Mouse (Mus musculus): Measurements from ENCODE around the gene Txndc16.
A peak's percentile ranks its signal among the peaks of the same experiment; 100 is the strongest.

Txndc16 gene

DNA sequence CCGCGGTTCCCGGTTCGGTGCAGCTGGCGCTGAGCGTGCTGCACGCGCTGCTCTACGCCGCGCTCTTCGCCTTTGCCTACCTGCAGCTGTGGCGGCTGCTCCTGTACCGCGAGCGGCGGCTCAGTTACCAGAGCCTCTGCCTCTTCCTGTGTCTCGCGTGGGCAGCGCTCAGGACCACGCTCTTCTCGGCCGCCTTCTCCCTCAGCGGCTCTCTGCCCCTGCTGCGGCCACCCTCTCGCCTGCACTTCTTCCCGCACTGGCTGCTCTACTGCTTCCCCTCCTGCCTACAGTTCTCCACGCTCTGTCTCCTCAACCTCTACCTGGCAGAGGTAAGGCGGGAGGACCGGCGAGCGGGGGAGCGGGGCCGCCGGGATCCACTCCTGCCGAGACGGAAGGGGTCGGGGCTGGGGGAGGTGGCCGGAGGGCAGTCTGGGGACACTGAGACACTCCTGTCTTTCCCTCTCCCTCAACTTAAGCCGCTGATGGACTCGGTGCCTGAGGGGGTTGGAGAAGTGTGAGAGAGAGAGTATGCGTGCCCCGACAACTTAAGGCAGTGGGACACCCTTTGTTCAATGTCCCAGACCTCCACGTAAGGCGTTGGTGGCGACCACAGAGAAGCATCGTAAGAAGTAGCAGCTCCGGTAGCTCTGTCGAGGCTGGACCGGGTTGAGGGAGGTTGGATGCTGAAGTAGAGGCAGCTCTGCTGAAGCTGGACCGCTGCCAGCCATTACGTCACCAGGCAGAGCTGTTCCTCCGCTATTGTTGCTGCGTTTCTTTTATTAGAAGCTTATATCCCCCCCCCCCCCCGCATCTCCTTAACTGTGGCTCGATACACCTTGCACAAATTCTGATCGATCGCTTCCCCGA lies at the start of gene Txndc16:
Txndc16 (minus strand) TSS at position 239 of the 867 bp plus-strand sequence.
- DNase-seq (ENCODE audit: low spot score in 2 of 2) = peak; percentile 65 to 86

GRCm38 (mm10) chr14:45263831-45264592 lies 43.9 kb upstream of the Txndc16 start:
- DNase-seq (ENCODE audit: low spot score in 2 of 2) = no peak

DNA sequence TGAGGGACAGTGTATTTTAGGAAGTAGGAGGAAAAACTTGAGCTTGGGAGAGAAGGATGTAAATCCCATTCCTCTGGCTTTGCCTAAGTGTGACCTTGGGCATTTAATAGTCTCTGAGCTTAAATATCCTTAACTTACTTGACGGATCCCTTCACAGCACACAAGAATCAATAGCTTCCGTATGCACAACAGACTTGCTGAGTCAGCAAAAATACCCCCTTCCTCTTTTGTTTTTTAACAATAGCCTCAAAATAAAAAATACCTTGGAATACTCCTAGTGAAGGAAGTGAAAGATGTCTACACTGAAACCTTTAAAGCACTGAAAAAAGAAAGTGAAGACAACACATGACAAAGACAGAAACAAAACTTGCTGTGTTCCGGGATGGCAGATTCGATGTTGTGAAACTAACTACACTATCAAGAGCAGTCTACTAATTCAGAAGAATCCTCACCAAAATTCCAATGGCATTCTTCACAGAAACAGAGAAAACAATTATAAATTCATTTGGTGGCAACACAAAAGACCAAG lies 31.5 kb upstream of the Txndc16 start:
- DNase-seq (ENCODE audit: low spot score in 2 of 2) = no peak

DNA sequence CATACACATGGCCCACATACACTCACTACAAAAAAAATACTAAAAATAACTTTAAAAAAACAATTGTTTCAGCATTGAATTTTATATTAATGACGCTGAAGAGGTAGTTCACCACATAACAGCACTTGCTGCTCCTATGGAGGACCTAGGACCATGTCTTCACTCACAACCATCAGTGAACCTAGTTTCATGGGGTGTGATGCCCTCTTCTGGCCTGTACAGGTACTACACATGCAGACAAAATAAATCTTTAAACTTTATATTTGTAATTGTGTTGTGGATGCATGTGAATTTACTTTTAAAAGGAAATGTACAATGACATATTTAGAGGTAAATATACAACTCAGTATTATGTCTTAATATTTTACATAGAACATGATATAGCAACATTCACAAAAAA lies 21.5 kb upstream of the Txndc16 start:
- DNase-seq (ENCODE audit: low spot score in 2 of 2) = no peak

DNA sequence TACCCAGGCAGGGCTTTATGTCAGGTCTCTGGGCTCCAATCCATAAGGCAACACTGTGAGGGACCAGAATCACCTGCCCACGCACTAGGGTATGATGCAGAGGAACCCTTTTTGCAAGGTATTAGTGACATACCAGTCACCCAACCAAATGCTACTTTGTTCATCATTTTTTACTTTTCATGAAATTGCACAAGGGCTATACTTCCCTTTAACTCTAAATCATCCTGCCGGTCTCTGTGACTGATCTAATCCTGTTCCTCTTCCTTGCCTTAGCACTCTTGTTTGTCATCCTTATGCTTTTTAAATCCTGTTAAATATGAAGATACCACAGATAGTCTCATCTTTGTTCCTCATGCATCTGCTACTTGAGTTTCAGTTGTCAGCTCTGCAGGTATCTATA lies 18.9 kb upstream of the Txndc16 start:
- no peak for DNase-seq (ENCODE audit: low spot score in 2 of 2)

GRCm38 (mm10) chr14:45220957-45221630 lies 966 bp upstream of the Txndc16 start:
- no peak for DNase-seq (ENCODE audit: low spot score in 2 of 2)

DNA sequence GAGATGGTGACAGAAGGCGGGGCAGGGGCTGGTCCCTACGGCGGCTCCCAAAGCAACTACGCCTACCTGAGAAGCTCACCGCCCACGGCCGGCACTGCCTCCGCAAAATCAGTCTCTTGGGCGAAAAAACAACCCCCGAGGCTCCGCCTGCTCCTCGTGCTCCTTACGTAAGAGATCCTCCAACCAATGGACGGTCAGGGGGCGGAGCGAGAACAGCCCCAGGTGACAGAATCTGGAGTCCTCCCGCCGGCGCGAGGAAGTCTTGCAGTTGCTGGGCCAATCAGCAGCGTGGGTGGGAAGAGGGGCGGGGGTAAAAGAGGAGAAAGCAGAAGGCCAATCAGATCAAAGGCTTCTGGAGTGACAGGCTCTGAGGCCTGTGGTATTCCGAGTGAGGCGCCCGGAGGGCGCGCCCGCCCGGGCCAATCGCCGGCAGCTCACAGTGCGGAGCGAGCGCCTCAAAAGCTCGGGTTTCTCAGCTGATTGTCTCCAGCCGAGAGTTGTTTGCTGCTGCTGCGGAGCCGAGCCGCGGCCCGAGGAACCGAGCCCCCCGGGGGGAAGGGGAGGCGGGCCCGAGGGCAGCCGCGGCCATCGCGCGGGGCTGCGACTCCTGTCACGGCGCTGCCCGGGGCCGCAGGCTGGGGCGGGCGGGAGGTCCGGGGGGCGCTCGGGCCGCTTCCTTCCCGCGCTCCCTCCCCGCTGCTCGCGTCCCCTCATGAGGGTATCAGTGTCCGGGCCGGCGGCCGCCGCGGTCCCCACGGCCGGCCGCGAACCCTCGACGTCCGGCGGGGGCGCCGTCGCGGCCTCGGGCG lies 643 bp downstream of the Txndc16 start, which contains the start of gene Gpr137c:
Gpr137c (plus strand) TSS at position 437 of the 809 bp plus-strand sequence.
- DNase-seq (ENCODE audit: low spot score in 2 of 2) = peak; percentile 90 to 94

DNA sequence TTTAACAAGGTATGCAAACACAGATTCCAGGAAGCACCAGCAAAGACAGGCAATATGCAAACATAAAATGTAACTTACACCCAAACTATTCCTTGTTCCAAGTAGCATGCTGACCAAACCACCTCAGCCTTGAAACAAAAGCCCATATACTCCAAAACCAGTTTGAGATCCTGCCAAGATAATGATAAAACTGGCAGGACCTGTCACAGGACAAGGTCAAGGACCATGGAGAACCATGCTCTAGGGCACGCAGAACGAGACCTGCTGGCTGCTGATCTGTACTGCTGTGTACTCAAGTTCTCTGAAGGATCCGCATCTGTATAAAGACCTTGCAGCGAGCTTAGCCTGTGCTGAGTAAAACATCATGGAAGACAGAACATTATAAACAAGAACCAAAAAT lies 2.4 kb downstream of the Txndc16 start:
- no peak for DNase-seq (ENCODE audit: low spot score in 2 of 2)

GRCm38 (mm10) chr14:45216711-45217340 lies 3.3 kb downstream of the Txndc16 start:
- no peak for DNase-seq (ENCODE audit: low spot score in 2 of 2)

- no peak for DNase-seq (ENCODE audit: low spot score in 2 of 2)
These were observed 8.7 kb downstream of the Txndc16 start for GRCm38 (mm10) chr14:45211431-45211830.

GRCm38 (mm10) chr14:45210683-45211082 lies 9.4 kb downstream of the Txndc16 start:
- no peak for DNase-seq (ENCODE audit: low spot score in 2 of 2)

DNA sequence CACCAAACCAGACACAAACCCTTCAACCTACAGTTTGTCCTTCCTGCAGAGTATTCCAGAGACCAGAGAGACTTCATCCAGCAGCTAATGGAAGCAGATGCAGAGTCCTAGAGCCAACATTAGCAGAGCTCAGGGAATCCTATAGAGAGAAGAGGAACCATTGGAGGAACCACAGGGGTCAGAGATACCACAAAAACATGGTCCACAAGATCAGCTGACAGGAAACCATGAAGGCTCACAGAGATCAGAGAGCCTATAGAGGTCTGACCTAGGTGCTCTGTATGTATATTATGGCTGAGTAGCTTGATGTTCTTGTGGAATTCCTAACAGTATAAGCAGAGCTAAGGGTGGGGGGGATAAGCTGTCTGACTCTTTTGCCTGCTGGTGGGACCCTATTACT lies 19.5 kb downstream of the Txndc16 start:
- no peak for DNase-seq (ENCODE audit: low spot score in 2 of 2)

DNA sequence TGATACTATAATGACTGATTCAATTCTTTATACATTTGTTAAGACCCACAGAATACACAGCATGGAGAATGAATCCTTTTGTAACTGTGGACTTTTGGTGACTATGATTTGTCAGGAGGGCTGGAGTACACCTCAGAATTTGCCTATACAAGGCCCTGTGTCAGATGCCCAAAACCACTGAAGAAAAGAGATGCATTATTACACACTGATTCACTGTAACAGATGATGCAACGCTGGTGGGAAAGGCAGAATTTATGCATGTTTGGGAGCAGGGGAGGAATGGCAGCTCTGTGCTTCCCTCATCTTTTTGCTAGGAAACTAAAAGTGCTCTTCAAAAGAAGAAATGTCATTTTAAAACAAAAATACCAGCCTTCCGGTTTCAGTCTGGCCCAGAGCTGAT lies 29.1 kb downstream of the Txndc16 start:
- DNase-seq (ENCODE audit: low spot score in 2 of 2) = no peak

GRCm38 (mm10) chr14:45181611-45182010 lies 38.5 kb downstream of the Txndc16 start:
- no peak for DNase-seq (ENCODE audit: low spot score in 2 of 2)

GRCm38 (mm10) chr14:45179606-45180005 lies 40.5 kb downstream of the Txndc16 start:
- no peak for DNase-seq (ENCODE audit: low spot score in 2 of 2)

DNA sequence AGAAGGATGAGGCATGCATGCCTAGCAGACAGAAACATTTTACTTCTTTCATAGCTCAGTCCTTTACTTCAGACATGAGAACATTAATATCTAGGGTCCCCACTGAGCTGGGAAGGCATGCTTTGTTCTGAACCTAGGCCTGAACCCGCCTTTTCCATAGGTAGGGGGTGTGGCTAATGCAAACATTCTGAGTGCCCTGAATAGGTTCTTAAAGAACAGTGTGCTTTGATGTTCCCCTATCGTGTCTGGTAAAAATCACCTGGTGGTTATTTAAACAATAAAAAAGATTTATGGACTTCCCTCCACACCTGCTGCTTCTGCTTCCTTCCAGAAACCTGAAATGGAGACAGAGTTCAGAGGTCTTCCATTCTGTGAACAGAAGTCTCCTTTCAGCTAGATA lies 40.9 kb downstream of the Txndc16 start:
- DNase-seq (ENCODE audit: low spot score in 2 of 2) = no peak

DNA sequence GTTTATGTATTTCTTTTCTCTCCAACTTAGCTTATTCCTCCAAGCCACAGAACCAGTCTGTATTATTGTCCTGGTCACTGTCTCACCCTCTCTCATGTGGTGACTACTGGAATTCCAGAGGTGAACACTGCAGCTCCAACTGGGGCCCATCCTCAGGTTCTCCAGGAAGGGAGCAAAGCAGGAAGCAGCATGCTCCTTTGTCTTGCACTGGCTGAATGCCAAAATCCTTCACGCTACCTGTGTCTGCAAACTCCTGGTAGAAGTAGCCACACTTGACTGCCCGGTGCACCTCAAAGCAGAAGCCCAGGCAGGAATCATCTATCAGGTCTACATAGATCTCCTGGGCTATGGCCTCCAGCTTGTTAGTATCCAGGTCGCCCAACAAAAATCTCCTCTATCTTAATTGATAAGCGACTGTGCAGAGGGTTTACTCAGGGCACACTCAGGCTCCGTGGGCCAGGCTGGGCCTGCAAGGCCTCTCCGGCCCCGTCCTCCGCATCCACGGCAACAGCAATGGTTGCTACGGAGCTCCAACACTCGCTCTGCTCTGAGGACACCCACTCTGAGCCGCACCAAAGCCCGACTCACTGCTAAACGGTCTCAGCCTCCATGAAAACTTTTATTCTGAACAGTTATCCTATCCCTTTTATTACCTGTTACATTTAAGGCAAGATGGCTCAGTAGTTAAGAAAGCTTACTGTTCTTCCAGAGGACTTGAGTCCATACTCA lies 45.0 kb downstream of the Txndc16 start:
- DNase-seq (ENCODE audit: low spot score in 2 of 2) = no peak

GRCm38 (mm10) chr14:45172260-45172659 lies 47.9 kb downstream of the Txndc16 start:
- DNase-seq (ENCODE audit: low spot score in 2 of 2) = no peak

- DNase-seq (ENCODE audit: low spot score in 2 of 2) = no peak
These were observed 52.8 kb downstream of the Txndc16 start for GRCm38 (mm10) chr14:45167366-45167765.
